Mouse (Mus musculus) bone marrow, adult 2 months (tissue): Measurements from ENCODE around the gene Ier5l.

Experiments
- CTCF ChIP-seq: fragments of 200-500 bp; IDR thresholded peaks from 2 replicates; pipeline ENCODE4 v1.5.1; 2011; ENCODE audit warnings: low read length, control low read depth; ENCODE audit not compliant: control insufficient read depth, insufficient read depth
- POLR2A ChIP-seq: fragments of 200-500 bp; IDR thresholded peaks from 2 replicates; pipeline ENCODE4 v1.6.1; 2011; ENCODE audit warnings: low read depth, mild to moderate bottlenecking, control low read depth, low read length, borderline replicate concordance; ENCODE audit not compliant: control insufficient read depth

GRCm38 (mm10) chr2:30463904-30464330 is 10.1 kb downstream of the Ier5l start:
- no peak for TF ChIP-seq POLR2A
- no peak for TF ChIP-seq CTCF
